Mouse (Mus musculus) embryonic facial prominence, embryonic 10.5 days (tissue): ENCODE measurements at regions not wholly inside any gene's neighbourhood (a gene's known extent, or its start where the extent isn't known, plus 50 kb on each side); places are given as distances from the start of the nearest gene placed in this dataset.
A peak's percentile ranks its signal among the peaks of the same experiment; 100 is the strongest.
"Not testable (repeated sequence)": the region's sequence is repeated elsewhere in the genome, so short reads cannot be mapped to it uniquely, and the experiment has no call there.

Experiments used
- DNase-seq: peaks from one replicate; pipeline ENCODE4 v3.0.0-alpha.2; 2017; ENCODE audit warnings: low spot score
- H3K27ac ChIP-seq: fragments of 300-500 bp; sonication (generic); replicated peaks from 2 replicates; pipeline ENCODE4 v1.5.1; 2016; ENCODE audit warnings: mild to moderate bottlenecking
- H3K27me3 ChIP-seq: fragments of 300-500 bp; sonication (generic); replicated peaks from 2 replicates; pipeline ENCODE4 v1.6.1; 2016; ENCODE audit warnings: low read depth, mild to moderate bottlenecking; ENCODE audit not compliant: poor library complexity, severe bottlenecking
- H3K36me3 ChIP-seq: fragments of 300-500 bp; sonication (generic); replicated peaks from 2 replicates; pipeline ENCODE4 v1.6.1; 2016; ENCODE audit warnings: mild to moderate bottlenecking, moderate library complexity
- H3K4me1 ChIP-seq: fragments of 300-500 bp; sonication (generic); 2 replicates; pipeline ENCODE4 v1.6.1; 2016
- H3K4me3 ChIP-seq: fragments of 300-500 bp; sonication (generic); 2 replicates; pipeline ENCODE4 v1.5.1; 2016; ENCODE audit warnings: mild to moderate bottlenecking, moderate library complexity
- H3K9me3 ChIP-seq: fragments of 300-500 bp; sonication (generic); 2 replicates; pipeline ENCODE4 v1.6.1; 2016; ENCODE audit warnings: mild to moderate bottlenecking
- WGBS: fragments of 180-500 bp; shearing (Covaris S2); methylation state at CpG from one replicate; pipeline ENCODE4 v1.1.7; 2016; 5-methylcytosine and 5-hydroxymethylcytosine counted together

DNA sequence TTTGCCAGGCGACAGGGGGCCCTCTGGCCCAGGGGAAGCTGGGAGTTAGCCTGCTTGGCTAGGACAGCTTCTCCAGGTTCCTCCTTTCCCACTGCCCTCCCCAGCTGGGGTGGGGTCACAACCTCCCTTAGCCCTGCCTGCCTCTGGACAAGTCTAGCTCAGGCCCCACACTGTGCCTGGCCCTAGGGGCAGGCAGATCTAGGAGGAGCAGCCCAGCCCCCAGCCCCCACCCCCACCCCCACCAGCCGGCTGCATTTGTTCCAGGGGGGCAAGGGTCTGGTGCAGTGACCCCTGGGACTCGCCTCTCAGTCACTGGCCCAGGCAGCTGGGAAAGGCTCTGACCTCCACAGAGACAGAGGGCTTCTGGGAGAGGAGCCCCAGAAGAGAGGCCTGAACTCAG, 381.9 kb downstream of the Sox9 start:
- Histone ChIP-seq H3K27me3 (no peaks in the 10 kb centered on the region), H3K27ac (peak overlapping the region; percentile 71), H3K36me3 (peaks cover 9% of the 10 kb centered on the region; the same call in 1 of the 2 replicates), H3K9me3 (no peaks in the 10 kb centered on the region), H3K4me3 (peak overlapping the region; percentile 38), H3K4me1 (peaks cover 75% of the 10 kb centered on the region)
- peak; percentile 63 for DNase-seq
- WGBS = 9% methylated on average over 3 of the region's 3 CpGs

DNA sequence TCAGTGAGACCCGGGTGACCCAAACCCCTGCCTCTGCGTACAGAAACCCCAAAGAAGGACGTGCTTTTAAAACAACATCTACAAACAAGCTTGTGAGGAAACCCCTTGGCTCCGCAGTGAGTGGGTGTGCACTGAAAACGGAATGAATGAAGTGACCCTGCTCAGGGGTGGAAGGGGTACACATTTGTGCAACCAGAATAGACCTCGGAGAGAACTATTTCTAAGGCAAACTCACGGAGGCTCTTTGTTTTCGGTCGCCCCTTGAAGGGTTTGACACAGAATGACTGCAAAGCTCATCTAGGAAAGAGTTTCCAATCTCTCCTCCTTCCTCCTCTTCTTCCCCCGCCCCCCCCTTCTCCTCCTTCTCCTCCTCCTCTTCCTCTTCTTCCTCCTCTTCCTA, 382.5 kb downstream of the Sox9 start:
- DNase-seq = no peak
- Histone ChIP-seq H3K27ac (peak overlapping the region; percentile 71), H3K4me1 (peaks cover 72% of the 10 kb centered on the region), H3K4me3 (peak overlapping the region; percentile 38), H3K36me3 (peaks cover 9% of the 10 kb centered on the region; the same call in 1 of the 2 replicates), H3K27me3 (no peaks in the 10 kb centered on the region), H3K9me3 (no peaks in the 10 kb centered on the region)
- 3% methylated on average over 10 of the region's 10 CpGs for WGBS

DNA sequence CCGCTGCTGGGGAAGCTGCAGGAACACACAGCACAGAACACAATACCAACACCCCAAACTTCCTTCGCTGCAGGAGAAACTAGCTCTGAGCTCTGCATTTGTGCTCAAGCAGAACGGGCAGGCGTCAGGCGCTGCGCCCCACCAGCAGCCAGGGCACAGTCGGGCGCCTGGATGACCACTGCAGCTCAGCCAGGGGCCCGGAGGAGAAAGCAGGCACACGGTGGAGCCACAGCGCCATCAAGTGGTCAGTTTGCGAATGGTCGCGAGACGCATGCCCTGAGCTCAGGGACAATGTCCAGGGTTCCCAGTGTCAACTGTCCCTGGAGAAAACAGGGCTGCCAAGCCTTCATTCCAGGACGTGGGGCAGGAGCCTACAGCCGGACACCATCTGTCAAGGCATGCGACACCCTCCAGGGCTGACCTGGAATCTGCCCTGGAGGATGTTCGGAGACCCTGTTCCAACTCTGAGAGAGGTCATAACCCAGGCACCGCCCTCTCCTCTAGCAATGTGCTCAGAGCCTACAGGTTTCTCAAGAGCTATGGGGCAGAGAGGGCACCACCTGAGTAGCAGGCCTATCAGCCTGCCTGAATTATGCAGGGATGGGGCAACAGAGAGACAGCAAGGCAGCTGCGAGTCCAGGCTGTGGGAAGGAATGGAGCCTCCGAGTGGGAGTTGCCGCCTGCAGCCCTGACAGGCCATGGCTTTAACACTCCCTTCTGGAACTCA, 383.2 kb downstream of the Sox9 start:
- H3K4me3 ChIP-seq = peak overlapping the region; percentile 38
- peaks cover 72% of the 10 kb centered on the region for H3K4me1 ChIP-seq
- no peaks in the 10 kb centered on the region for H3K9me3 ChIP-seq
- H3K27ac ChIP-seq = peak overlapping the region; percentile 71
- no peaks in the 10 kb centered on the region for H3K27me3 ChIP-seq
- DNase-seq = peak; percentile 93
- peaks cover 9% of the 10 kb centered on the region; the same call in 1 of the 2 replicates for H3K36me3 ChIP-seq
- 4% methylated on average over 23 of the region's 23 CpGs for WGBS

DNA sequence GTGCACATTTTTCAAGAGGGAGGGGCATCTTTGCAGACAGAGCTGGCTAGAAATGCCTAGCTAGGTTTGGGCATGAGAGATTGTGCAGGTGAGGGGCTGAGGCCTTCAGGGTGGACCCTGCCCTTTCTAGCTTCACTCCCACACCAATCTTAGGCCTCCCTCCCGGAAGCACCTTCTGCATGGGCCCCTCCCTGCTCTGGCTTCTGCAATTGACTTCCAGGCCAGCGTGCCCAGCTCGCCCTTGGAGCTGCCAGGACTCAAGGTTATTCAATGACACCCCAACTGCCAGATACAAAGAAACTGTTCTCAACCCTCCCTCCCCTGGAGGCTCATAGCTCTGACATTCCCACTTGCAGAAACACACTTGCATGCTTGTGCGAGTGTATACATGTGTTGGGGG, 384.5 kb downstream of the Sox9 start:
- peak overlapping the region; percentile 36 for H3K27ac ChIP-seq
- 0 out of 2 replicates have a peak, but pooled peaks cover 2% of the 10 kb centered on the region for H3K36me3 ChIP-seq
- DNase-seq = no peak
- no peaks in the 10 kb centered on the region for H3K9me3 ChIP-seq
- H3K27me3 ChIP-seq = no peaks in the 10 kb centered on the region
- WGBS = 62% methylated on average over 4 of the region's 4 CpGs
- peaks cover 78% of the 10 kb centered on the region for H3K4me1 ChIP-seq
- no peak overlapping the region for H3K4me3 ChIP-seq

DNA sequence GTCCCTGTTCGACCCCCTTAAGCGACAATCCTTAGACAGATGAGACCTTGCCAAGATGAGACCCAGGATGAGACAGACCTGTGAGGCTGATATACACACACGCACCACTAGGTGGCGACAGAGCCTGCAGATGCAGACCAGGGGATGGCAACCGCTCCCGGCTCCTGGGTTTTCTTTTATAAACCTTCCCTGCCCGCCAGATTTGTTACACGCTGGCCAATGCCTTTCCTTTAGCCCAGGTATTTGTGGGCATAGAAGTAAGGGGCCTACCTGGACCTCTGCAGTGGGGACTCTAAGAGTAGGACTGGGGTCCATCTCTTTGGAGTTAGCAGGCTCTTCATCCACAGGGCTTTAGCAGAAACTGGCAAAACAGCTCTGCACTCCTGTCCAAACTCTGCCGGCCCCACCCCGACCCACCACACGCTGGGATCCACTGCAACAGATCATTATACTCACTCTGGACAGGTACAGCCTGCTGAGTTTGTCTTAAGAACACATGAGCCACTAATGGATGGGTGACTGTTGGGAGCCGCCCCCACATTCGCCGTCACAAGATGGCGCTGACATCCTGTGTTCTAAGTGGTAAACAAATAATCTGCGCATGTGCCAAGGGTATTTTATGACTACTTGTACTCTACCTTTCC, 390.6 kb downstream of the Sox9 start:
- DNase-seq = peak; percentile 85
- H3K4me1 ChIP-seq = peaks cover 63% of the 10 kb centered on the region
- H3K27me3 ChIP-seq = no peaks in the 10 kb centered on the region
- peak overlapping the region; percentile 87 for H3K27ac ChIP-seq
- peak overlapping the region; percentile 63 for H3K4me3 ChIP-seq
- 32% methylated on average over 16 of the region's 16 CpGs for WGBS
- no peaks in the 10 kb centered on the region for H3K9me3 ChIP-seq
- no peaks in the 10 kb centered on the region for H3K36me3 ChIP-seq

DNA sequence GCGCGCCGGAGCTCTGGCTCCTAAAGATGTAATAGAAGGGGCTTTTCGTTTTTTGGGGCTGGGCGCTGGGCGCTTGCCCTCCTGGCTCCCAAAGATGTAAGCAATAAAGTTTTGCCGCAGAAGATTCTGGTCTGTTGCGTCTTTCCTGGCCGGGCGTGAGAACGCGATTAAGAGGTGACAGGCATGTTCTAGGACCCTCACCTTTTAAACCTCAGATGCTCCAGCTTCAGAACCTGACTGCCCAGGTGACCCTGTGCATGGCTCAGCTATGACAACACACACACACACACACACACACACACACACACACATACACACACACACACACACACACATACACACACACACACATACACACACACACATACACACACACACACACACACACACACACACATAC, 391.3 kb downstream of the Sox9 start:
- not testable (repeated sequence) for H3K27me3 ChIP-seq, DNase-seq, H3K36me3 ChIP-seq, H3K9me3 ChIP-seq
- WGBS = 34% methylated on average over 12 of the region's 12 CpGs
- Histone ChIP-seq H3K4me3 (peak overlapping the region; percentile 50), H3K4me1 (peaks cover 69% of the 10 kb centered on the region), H3K27ac (peak overlapping the region; percentile 72)

DNA sequence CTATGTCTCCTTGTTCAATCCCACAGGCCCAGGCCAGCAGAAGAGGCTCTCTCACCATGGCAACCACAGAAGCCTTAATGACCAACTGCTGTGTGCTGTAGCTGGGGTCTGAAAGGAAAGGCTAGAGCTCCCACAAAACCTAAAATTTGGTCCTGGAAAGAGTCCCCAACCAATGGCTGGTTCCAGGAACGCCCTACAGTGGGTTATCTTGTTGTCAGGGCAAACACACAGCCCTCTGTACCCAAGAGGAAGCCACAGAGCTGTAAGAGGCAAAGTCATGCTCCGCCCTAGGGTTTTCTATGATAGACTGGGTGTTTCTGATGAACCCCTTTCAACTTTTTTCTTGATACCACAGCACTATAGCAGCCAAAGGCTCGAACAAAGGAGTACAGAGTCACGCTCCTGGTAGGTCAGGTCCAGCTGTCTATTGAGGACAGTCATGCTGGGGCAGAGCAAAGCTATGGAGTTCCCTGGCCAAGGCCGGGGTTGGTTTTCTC, 392.0 kb downstream of the Sox9 start:
- no peak for DNase-seq
- Histone ChIP-seq H3K27ac (no peak overlapping the region), H3K36me3 (no peaks in the 10 kb centered on the region), H3K4me1 (peaks cover 77% of the 10 kb centered on the region), H3K27me3 (peaks cover 8% of the 10 kb centered on the region; the same call in 1 of the 2 replicates), H3K9me3 (no peaks in the 10 kb centered on the region), H3K4me3 (no peak overlapping the region)
- WGBS = 64% methylated on average over 5 of the region's 5 CpGs

DNA sequence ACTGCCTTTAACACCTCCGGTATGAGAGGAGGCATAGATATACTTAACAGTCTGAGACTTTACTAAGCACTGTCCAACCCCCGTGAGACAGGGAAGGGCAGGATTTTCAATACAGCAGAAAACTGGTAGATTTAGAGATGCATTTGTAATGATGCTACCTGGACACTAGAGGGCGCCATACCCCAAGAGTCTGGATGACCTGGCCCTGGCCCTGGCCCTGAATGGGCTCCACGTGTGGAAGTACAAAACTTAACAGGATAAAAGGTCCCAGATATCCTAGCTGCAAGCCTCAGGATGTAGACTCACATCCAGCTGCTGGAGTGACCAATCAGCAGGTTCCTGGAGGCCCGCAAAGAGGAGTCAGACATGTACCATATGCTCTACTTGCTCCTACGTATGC, 393.3 kb downstream of the Sox9 start:
- Histone ChIP-seq H3K27me3 (peaks cover 8% of the 10 kb centered on the region; the same call in 1 of the 2 replicates), H3K9me3 (no peaks in the 10 kb centered on the region), H3K36me3 (no peaks in the 10 kb centered on the region), H3K4me3 (no peak overlapping the region), H3K27ac (no peak overlapping the region), H3K4me1 (peaks cover 78% of the 10 kb centered on the region)
- peak; percentile 69 for DNase-seq
- WGBS = 34% methylated on average over 6 of the region's 6 CpGs

DNA sequence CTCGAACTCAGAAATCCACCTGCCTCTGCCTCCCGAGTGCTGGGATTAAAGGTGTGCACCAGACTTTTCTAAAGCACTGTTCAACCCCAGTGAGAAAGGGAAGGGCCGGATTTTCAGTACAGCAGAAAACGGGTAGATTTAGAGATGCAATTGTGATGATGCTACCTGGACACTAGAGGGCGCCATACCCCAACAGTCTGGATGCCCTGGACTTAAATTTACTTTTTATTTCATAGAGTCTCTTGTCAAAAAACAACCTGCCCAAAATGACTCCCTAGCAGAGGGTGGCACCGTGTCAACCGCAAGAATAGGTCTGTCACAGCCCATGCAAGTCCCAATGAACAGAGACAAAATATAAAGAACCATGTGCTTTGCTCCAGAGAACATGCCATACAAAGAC, 394.2 kb downstream of the Sox9 start:
- Histone ChIP-seq H3K9me3 (no peaks in the 10 kb centered on the region), H3K36me3 (no peaks in the 10 kb centered on the region), H3K4me3 (no peak overlapping the region), H3K4me1 (peaks cover 79% of the 10 kb centered on the region), H3K27ac (peak overlapping the region; percentile 59), H3K27me3 (peaks cover 14% of the 10 kb centered on the region; the same call in 1 of the 2 replicates)
- WGBS = 24% methylated on average over 7 of the region's 7 CpGs
- DNase-seq = peak; percentile 65

DNA sequence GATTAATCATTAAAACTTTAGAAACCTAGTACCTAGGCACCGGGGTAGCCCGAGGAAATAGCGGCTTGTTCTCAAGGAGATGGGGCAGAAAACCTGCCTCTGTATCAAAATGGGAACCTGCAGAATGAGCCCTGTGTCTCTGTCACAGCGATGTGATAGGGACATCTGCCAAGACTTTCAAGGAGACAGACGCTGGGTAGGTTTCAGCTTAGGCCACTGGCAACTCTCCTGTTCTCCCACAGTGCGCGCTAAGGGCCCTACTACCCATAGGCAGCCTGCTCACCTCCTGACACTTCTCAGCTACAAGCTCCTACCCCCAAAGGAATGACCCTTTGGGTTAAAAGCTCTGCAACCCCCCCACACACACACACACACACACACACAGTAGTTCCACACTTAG, 396.4 kb downstream of the Sox9 start:
- Histone ChIP-seq H3K27me3 (peaks cover 14% of the 10 kb centered on the region; the same call in 1 of the 2 replicates), H3K4me1 (peaks cover 86% of the 10 kb centered on the region), H3K36me3 (no peaks in the 10 kb centered on the region), H3K9me3 (no peaks in the 10 kb centered on the region; the same call in 1 of the 2 replicates), H3K4me3 (no peak overlapping the region), H3K27ac (peak overlapping the region; percentile 31; the same call in 1 of the 2 replicates)
- WGBS = 84% methylated on average over 7 of the region's 7 CpGs
- no peak for DNase-seq

DNA sequence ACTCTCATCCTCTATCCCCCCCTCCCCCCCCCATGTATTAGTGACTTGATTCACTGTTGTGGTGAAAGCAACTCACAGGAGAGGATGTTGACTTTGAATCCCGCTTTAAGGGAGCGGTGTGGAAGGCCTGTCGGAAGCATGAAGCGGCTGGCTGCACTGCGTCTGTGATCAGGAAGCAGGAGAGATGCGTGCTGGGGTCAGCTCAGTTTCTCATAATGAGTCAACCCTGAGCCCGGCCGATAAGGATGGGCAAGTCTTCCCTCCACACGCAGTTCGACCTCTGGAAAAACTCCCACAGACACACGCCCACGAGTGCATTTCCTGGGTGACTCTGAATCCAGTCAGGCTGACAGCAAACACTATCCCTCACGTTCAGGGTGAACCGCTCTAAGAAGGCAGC, 398.0 kb downstream of the Sox9 start:
- WGBS = 76% methylated on average over 14 of the region's 14 CpGs
- DNase-seq = no peak
- no peaks in the 10 kb centered on the region; the same call in 1 of the 2 replicates for H3K9me3 ChIP-seq
- peaks cover 91% of the 10 kb centered on the region for H3K4me1 ChIP-seq
- H3K36me3 ChIP-seq = no peaks in the 10 kb centered on the region
- peaks cover 14% of the 10 kb centered on the region; the same call in 1 of the 2 replicates for H3K27me3 ChIP-seq
- no peak overlapping the region for H3K27ac ChIP-seq
- H3K4me3 ChIP-seq = no peak overlapping the region

DNA sequence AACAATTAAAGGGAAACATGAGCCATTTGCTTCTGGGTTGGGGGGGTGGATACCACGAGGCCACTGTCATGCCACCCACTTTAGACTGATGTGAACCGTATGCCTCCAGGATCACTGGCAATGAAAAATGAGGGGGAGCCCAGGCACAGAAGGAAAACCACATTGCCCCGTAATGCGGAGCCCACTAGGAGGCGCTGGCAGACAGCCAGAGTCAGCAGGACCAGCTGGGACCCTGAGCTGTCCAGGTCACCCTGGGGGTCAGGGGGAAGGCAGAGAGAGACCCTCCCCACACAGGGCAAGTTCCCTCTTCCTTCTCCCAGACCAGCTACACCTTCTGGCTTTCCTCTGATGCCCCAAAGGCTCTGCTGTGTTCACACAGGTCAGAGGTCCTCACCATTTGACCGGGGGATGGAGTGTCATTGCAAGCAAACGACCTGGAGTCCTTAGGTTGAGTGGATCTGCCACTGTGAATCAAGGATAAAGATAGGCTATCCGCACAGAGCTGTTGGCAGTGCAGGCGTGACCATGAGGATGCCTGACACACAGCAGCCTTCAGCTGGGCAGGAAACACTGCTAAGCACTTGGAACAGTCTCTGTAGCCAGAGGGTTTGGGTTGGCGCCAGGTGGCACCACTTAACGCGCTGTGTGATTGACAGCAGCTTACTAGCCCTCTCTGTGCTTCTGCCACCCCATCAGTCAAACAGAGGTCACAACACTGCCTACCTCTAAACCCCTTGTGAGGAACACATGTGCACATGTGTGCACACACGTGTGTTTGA, 400.2 kb downstream of the Sox9 start:
- 58% methylated on average over 13 of the region's 13 CpGs for WGBS
- Histone ChIP-seq H3K27ac (0 out of 2 replicates have a peak overlapping the region, but pooled peaks have one; percentile 8), H3K27me3 (peaks cover 24% of the 10 kb centered on the region; the same call in 1 of the 2 replicates), H3K36me3 (no peaks in the 10 kb centered on the region), H3K4me3 (no peak overlapping the region), H3K4me1 (peaks cover 94% of the 10 kb centered on the region), H3K9me3 (no peaks in the 10 kb centered on the region; the same call in 1 of the 2 replicates)
- peak; percentile 39 for DNase-seq
